Mouse (Mus musculus): ENCODE data around the gene Olfr95.
"Not testable (repeated sequence)": the region's sequence is repeated elsewhere in the genome, so short reads cannot be mapped to it uniquely, and the experiment has no call there.

Olfr95 gene

GRCm38 (mm10) chr17:37213018-37213417, at the start of gene Olfr95:
TSS of gene Olfr95 (minus strand) at chr17:37213118.
- no peak for DNase-seq (ENCODE audit: low spot score)

GRCm38 (mm10) chr17:37250544-37250943, 37.6 kb upstream of the Olfr95 start:
- DNase-seq (ENCODE audit: low spot score) = peak; percentile 48

GRCm38 (mm10) chr17:37249460-37249859, 36.5 kb upstream of the Olfr95 start:
- peak; percentile 52 for DNase-seq (ENCODE audit: low spot score)

- DNase-seq (ENCODE audit: low spot score) = peak; percentile 57
Observed at GRCm38 (mm10) chr17:37246715-37247114, 33.8 kb upstream of the Olfr95 start.

- DNase-seq (ENCODE audit: low spot score) = no peak
Observed at GRCm38 (mm10) chr17:37242198-37242597, 29.3 kb upstream of the Olfr95 start.

GRCm38 (mm10) chr17:37237230-37237629, 24.3 kb upstream of the Olfr95 start, which contains the start of gene Olfr97:
TSS of gene Olfr97 (minus strand) at chr17:37237330.
- DNase-seq (ENCODE audit: low spot score) = not testable (repeated sequence)

GRCm38 (mm10) chr17:37221879-37222278, 9.0 kb upstream of the Olfr95 start:
- DNase-seq (ENCODE audit: low spot score) = peak; percentile 62

GRCm38 (mm10) chr17:37219846-37220245, 6.9 kb upstream of the Olfr95 start, which contains the start of gene Olfr96:
TSS of gene Olfr96 (plus strand) at chr17:37220146.
- no peak for DNase-seq (ENCODE audit: low spot score)

GRCm38 (mm10) chr17:37218486-37218885, 5.6 kb upstream of the Olfr95 start:
- peak; percentile 96 for DNase-seq (ENCODE audit: low spot score)

- no peak for DNase-seq (ENCODE audit: low spot score)
Observed at GRCm38 (mm10) chr17:37210884-37211768, 1.8 kb downstream of the Olfr95 start.

GRCm38 (mm10) chr17:37203917-37204236, 9.0 kb downstream of the Olfr95 start:
- no peak for DNase-seq (ENCODE audit: low spot score)

- peak; percentile 96 for DNase-seq (ENCODE audit: low spot score)
Observed at GRCm38 (mm10) chr17:37203206-37203916, 9.6 kb downstream of the Olfr95 start.

- no peak for DNase-seq (ENCODE audit: low spot score)
Observed at GRCm38 (mm10) chr17:37200894-37201293, 12.0 kb downstream of the Olfr95 start, which contains the start of gene Olfr94. TSS of gene Olfr94 (minus strand) at chr17:37200994.

- no peak for DNase-seq (ENCODE audit: low spot score)
Observed at GRCm38 (mm10) chr17:37196845-37197724, 15.8 kb downstream of the Olfr95 start.

- peak; percentile 86 for DNase-seq (ENCODE audit: low spot score)
Observed at GRCm38 (mm10) chr17:37194782-37195181, 18.1 kb downstream of the Olfr95 start.

- peak; percentile 86 for DNase-seq (ENCODE audit: low spot score)
Observed at GRCm38 (mm10) chr17:37193656-37194055, 19.3 kb downstream of the Olfr95 start, which contains the start of gene Ubd. TSS of gene Ubd (plus strand) at chr17:37193892.

- peak; percentile 81 for DNase-seq (ENCODE audit: low spot score)
Observed at GRCm38 (mm10) chr17:37193032-37193431, 19.9 kb downstream of the Olfr95 start.

GRCm38 (mm10) chr17:37190711-37191110, 22.2 kb downstream of the Olfr95 start:
- DNase-seq (ENCODE audit: low spot score) = peak; percentile 84

- DNase-seq (ENCODE audit: low spot score) = peak; percentile 31
Observed at GRCm38 (mm10) chr17:37185474-37185873, 27.4 kb downstream of the Olfr95 start.

GRCm38 (mm10) chr17:37161394-37161793, 51.5 kb downstream of the Olfr95 start, which contains the start of gene Olfr93:
TSS of gene Olfr93 (minus strand) at chr17:37161494.
- no peak for DNase-seq (ENCODE audit: low spot score)
